Mouse (Mus musculus): ENCODE measurements around the gene Dcaf12.

The Dcaf12 gene

DNA sequence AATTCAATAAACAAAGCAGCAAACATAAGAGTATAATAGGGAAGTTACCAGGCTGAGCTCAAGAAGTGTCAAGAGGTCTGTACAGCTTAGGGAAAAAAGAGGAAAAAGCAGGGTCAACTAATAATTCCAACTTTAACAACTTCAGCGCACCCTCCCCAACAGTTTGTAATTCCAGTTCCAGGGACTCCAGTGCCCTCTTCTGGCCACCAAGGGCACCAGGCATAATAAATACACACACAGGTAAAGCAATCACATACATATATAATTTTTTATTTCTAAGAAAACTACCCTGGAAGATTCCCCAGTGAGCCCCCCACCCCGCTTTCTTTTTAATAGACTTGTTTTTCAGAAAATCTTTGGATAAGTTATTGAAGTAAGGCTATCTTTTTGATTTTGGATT, 69.3 kb downstream of the Dcaf12 start:
- peak; percentile 24 for DNase-seq (ENCODE audit: low read depth, low spot score)

Measured in CD4-positive, CD25-positive, alpha-beta regulatory T cell, adult 2 months (primary cell).